ENCODE assay signal across 14 mouse cellular contexts in genomic region chr14:60599044-60599443, GRCm38 (mm10). TPM values are rescaled to one million over a fixed set of nuclear protein-coding genes. Genes with fewer than 3 reads are reported as not detected.
A peak's percentile ranks its signal among the peaks of the same experiment; 100 is the strongest.
DNase-seq lines count a peak whose midpoint lies in the region; ATAC-seq and TF ChIP-seq lines count a peak whose summit lies in the region.
"Had no signal": no experiment of that assay in that cellular context is flagged by ENCODE, and none has a peak within 500 bp of the region (broad histone marks: within the 10 kb centered on the region; RNA-seq: fewer than 3 reads in every experiment).

No protein-coding gene starts in this region.

- H3K9me3 ChIP-seq in lung, embryonic 14.5 days (ENCODE audit: low read depth, low read length), result no peaks in the 10 kb centered on the region
- H3K9me3 ChIP-seq in midbrain, postnatal 0 days (ENCODE audit: low read length), result no peaks in the 10 kb centered on the region
- H3K9me3 ChIP-seq: heart, embryonic 15.5 days; midbrain, embryonic 13.5 days had no signal

- H3K27me3 ChIP-seq in lung, embryonic 14.5 days (ENCODE audit: insufficient read depth, low read length), result no peaks in the 10 kb centered on the region
- no peaks in the 10 kb centered on the region for H3K27me3 ChIP-seq in midbrain, postnatal 0 days (ENCODE audit: insufficient read depth, low read length)
- H3K27me3 ChIP-seq: heart, embryonic 15.5 days; midbrain, embryonic 13.5 days had no signal

- no peaks in the 10 kb centered on the region for H3K36me3 ChIP-seq in lung, embryonic 14.5 days (ENCODE audit: insufficient read depth)
- H3K36me3 ChIP-seq in midbrain, postnatal 0 days (ENCODE audit: insufficient read depth, low read length), result no peaks in the 10 kb centered on the region
- H3K36me3 ChIP-seq: heart, embryonic 15.5 days; midbrain, embryonic 13.5 days had no signal

- no peak overlapping the region for H3K9ac ChIP-seq in lung, embryonic 14.5 days
- no peak overlapping the region for H3K9ac ChIP-seq in midbrain, postnatal 0 days (replicated peaks; ENCODE audit: low read length, poor library complexity, severe bottlenecking)
- H3K9ac ChIP-seq: heart, embryonic 15.5 days; midbrain, embryonic 13.5 days had no signal

- ATAC-seq in lung, embryonic 14.5 days (ENCODE audit: insufficient read depth), result no peak
- ATAC-seq in midbrain, postnatal 0 days (ENCODE audit: low FRiP score), result no peak
- ATAC-seq: midbrain, embryonic 13.5 days had no signal

- peak overlapping the region; percentile 76; the same call in 1 of the 2 replicates for H3K27ac ChIP-seq in lung, embryonic 14.5 days (ENCODE audit: low read depth)
- H3K27ac ChIP-seq in midbrain, postnatal 0 days (ENCODE audit: low read depth, low read length), result no peak overlapping the region
- H3K27ac ChIP-seq: midbrain, embryonic 13.5 days had no signal

- peaks cover 11% of the 10 kb centered on the region for H3K4me1 ChIP-seq in lung, embryonic 14.5 days (ENCODE audit: insufficient read depth)
- H3K4me1 ChIP-seq in midbrain, postnatal 0 days (ENCODE audit: insufficient read depth, low read length), result no peaks in the 10 kb centered on the region

- DNase-seq in adrenal gland, postnatal 14 days, result peak; percentile 19
- DNase-seq in adrenal gland, postnatal 25 days, result no peak
- DNase-seq in lung, embryonic 14.5 days, result peak; percentile 45
- DNase-seq in lung, postnatal 25 days (ENCODE audit: low spot score), result no peak
- peak; percentile 21 for DNase-seq in heart, postnatal 4 days
- DNase-seq in kidney, postnatal 36 days, result peak; percentile 32 to 38
- no peak for DNase-seq in midbrain, postnatal 0 days (ENCODE audit: low spot score)
- no peak for DNase-seq in right cerebral cortex, postnatal 4 days
- DNase-seq: cerebellum, adult 9-10 months; lung, adult 2 months; right cerebral cortex, postnatal 14 days; thymus, postnatal 36 days had no signal

- 65% methylated on average over 2 of the region's 2 CpGs for WGBS in lung, embryonic 14.5 days
- 78% methylated on average over 2 of the region's 2 CpGs for WGBS in midbrain, postnatal 0 days

- H3K4me3 ChIP-seq in lung, embryonic 14.5 days (ENCODE audit: low read depth, low read length), result no peak overlapping the region
- no peak overlapping the region for H3K4me3 ChIP-seq in midbrain, postnatal 0 days (ENCODE audit: low read depth, low read length)
- H3K4me3 ChIP-seq: heart, embryonic 15.5 days; midbrain, embryonic 13.5 days had no signal

- no peak for TF ChIP-seq CTCF in lung, embryonic 14.5 days (IDR thresholded peaks at IDR 0.05; ENCODE audit: low read depth)
- no peak for TF ChIP-seq CTCF in midbrain, postnatal 0 days (IDR thresholded peaks at IDR 0.05)

- H3K4me2 ChIP-seq in lung, embryonic 14.5 days, result no peak overlapping the region
- no peak overlapping the region for H3K4me2 ChIP-seq in midbrain, postnatal 0 days (ENCODE audit: low read depth, low read length, poor library complexity, severe bottlenecking)
- H3K4me2 ChIP-seq: heart, embryonic 15.5 days; midbrain, embryonic 13.5 days had no signal

RNA-seq across cellular contexts. Expression of gene Spata13, which starts 34.8 kb away (rescaled TPM):
- total RNA-seq in adrenal gland, postnatal 14 days (2021), result 110 and 120 TPM in 2 replicates
- total RNA-seq in adrenal gland, postnatal 25 days (2021), result 181 and 215 TPM in 2 replicates
- 14.2 and 14.3 TPM in 2 replicates for polyA plus RNA-seq in lung, embryonic 14.5 days (2014; fragmentation: Nextera tagmentation; extraction: Ambion mirVana)
- 10 to 100 TPM; 50.1 to 52.8 TPM for total RNA-seq in heart, postnatal 4 days (2021)
- 28.0 and 33.0 TPM in 2 replicates for total RNA-seq in midbrain, postnatal 0 days (2014; rRNA removed)
- polyA plus RNA-seq in midbrain, postnatal 0 days (2015; fragmentation: Nextera tagmentation; extraction: Ambion mirVana), result 9.0 and 12.4 TPM in 2 replicates

Comparison
In these comparisons a context has a peak if more than half of its experiments do, and no peak if none do; other contexts are left out.
1. DNase-seq: peak in adrenal gland, postnatal 14 days (single experiment), lung, embryonic 14.5 days (single experiment), heart, postnatal 4 days (single experiment) and kidney, postnatal 36 days (2 of 2); none in adrenal gland, postnatal 25 days (single experiment), lung, postnatal 25 days (single experiment), midbrain, postnatal 0 days (single experiment) and right cerebral cortex, postnatal 4 days (single experiment).